Mouse (Mus musculus) cerebellum, adult 11 months (tissue): ENCODE data around the gene Chd4.
A peak's percentile ranks its signal among the peaks of the same experiment; 100 is the strongest.

Experiments used
- DNase-seq: peaks from one replicate; pipeline ENCODE4 v3.0.0; 2022

Chd4 gene

GRCm38 (mm10) chr6:125092372-125092771, 3.4 kb upstream of the Chd4 start:
- no peak for DNase-seq

DNA sequence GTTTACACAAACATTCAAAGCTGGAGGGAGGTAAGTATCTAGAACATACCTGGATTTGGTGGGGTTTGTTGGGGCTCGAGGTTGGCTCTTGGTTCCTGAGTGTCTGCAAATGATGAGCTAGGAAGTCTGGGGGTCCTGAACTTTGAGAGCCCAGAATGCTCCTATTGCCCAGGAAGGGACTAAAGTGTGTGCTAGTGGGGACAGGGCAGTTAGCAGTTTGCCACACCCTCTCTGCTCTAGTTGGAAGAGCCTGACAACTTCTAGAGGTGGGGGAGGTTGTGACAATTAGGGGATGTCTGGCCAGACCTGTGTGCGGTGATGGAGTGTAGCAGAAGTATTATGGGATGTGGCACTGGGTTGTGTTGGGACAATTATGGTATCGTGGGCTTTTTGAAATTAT, 938 bp upstream of the Chd4 start:
- no peak for DNase-seq

DNA sequence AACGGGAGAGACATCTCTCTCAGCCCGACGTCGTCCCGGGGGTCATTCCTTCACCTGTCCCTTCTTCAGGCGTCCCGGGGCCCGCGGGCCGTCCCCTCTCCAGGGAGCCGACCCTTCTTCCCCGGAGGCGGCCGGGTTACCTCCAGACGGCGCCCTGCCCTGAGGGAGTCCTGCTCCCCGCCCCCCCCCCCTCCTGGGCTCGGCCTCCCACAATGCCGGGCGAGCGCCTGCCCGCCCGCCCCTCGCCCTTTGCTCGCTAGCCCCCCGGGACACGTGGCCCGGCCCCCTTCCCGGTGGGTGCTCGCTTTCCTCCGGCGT, 457 bp downstream of the Chd4 start:
- DNase-seq = no peak

- DNase-seq = peak; percentile 70
Measured at GRCm38 (mm10) chr6:125096597-125097345, 990 bp downstream of the Chd4 start.

DNA sequence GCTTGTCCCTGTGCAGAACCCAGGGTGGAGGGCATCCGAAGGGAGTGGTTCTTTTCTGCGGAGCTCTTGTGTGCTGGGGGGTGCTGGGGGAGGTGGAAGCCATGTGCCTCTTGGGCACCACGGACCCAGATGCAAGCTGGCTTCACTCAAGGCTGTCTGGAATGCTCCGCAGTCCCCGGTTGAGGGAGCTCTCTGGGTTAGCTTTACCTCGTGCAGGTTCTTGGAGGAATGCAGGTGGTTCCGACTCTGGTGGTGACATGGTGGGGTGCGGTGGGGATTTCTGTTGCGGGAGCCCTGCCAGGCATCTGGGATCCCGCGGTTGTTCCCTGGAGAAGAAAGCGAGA, 1.5 kb downstream of the Chd4 start:
- no peak for DNase-seq

DNA sequence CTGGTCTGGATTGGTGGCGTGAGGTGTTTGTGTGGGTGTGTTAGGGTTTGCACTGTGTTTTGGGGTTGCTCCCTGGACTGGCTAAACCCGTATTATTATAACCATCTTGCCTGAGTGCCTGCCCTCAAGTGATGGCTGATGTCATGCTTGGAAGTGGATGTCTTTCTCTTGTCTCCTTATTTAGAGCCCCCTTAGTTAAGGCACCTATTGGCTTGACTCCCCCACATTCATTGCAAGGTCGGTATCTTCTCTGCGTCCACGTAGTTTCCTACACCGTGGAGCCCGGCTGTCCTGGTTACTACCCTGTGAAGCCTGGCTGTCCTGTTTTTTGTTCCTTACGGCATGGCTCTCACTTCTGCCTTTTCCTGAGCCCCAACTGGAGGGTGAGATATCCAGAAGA, 2.2 kb downstream of the Chd4 start:
- no peak for DNase-seq

DNA sequence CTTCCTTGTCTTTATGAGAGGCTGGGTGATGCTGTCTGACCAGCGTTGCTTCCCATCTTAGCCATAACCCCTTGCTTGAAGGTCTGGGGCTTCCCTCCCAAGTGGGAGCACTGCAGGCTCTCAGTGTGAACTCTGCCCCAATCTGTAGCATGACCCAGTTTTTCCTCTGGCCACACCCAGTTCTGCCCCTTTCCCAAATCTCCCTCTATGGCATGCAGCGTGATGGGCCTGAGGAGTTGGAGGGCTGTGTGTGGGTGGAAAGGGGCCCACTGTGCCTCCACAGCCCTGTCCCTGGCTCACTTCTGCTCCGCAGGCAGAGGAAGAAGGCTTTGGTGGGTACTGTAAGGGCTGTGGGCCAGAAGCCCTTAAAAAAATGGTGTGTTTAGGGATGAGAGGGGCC, 2.7 kb downstream of the Chd4 start:
- peak; percentile 38 for DNase-seq

GRCm38 (mm10) chr6:125099421-125099971, 3.7 kb downstream of the Chd4 start:
- peak; percentile 38 for DNase-seq

DNA sequence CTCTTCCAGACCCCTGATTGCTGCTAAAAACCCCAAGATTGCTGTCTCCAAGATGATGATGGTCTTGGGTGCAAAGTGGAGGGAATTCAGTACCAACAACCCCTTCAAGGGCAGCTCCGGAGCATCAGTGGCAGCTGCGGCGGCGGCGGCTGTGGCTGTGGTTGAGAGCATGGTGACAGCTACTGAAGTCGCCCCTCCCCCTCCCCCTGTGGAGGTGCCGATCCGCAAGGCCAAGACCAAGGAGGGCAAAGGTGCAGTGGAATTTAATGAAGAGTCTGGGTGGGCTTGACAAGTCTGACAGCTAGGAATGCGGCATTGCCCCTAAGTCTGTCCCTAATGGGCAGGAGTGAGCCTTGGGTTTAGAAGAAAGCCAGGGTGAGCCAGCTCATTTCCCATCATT, 5.7 kb downstream of the Chd4 start:
- DNase-seq = no peak

DNA sequence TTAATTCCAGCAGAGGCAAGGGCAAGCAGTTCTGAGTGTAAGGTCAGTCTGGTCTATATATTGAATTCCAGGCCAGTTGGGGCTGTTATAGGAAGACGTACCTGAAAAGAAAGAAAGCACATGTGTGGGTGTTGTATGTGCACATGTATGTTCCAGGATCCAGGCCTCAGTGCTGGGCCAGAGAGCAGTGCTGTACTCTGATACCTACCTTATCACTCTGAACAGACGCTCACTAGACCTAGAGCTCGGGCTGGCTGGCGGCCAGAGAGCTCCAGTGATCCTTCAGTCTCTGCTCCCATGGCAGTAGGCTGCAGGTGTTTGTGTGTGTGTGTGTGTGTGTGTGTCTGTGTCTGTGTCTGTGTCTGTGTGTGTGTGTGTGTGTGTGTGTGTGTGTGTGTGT, 8.4 kb downstream of the Chd4 start:
- DNase-seq = no peak

GRCm38 (mm10) chr6:125107705-125108104, 11.9 kb downstream of the Chd4 start:
- DNase-seq = no peak

- no peak for DNase-seq
Measured at GRCm38 (mm10) chr6:125109371-125109770, 13.6 kb downstream of the Chd4 start.

DNA sequence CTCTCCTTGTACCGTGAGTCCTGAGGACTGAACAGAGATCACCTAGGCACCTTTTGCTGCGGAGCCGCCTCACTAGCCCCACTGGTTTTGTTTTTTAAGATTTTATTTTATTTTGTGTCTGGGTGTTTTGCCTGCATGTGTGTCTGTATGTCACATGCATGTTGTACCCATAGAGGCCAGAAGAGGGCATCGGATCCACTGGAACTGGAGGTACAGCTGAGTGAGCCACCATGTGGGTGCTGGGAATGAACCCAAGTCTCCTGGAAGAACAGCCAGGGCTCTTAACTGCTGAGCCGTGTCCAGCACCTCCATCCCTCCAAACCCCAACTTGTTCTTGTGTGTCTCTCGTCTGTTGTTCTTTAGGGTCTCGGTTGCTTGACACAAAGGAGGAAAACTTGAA, 15.1 kb downstream of the Chd4 start:
- no peak for DNase-seq

DNA sequence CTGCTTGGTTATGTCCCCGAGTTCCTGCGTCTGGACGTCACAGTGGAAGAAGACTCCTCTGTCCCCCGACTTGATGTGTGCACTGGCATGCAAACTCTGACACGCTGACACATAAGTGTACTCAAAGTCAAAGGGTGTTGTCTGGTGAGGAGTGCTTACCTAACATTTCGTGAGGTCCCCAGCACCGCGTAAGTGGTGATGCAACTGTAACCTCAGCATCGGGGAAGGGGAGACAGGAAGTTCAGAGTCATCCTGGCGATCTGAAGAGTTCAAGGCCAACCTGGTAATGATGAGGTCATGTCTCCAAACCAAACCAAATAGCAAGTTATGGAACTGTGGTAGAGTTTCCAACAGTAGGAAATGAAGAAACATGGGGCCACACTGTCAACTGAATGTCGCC, 16.8 kb downstream of the Chd4 start:
- no peak for DNase-seq

GRCm38 (mm10) chr6:125119387-125119786, 23.6 kb downstream of the Chd4 start:
- no peak for DNase-seq

DNA sequence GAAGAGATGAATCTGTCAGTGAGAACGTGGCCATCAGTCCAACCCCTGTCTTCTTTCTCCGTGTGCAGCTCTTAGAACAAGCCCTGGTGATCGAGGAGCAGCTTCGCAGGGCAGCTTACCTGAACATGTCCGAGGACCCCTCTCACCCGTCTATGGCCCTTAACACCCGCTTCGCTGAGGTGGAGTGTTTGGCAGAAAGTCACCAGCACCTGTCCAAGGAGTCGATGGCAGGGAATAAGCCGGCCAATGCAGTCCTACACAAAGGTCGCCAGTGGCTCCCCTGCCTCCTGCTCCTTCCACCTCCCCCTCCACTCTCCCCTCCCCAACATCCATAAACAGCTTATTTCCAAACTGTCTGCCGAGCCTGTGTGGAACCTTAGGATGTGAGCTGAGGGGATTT, 32.9 kb downstream of the Chd4 start:
- no peak for DNase-seq

- DNase-seq = no peak
Measured at GRCm38 (mm10) chr6:125129710-125130402, 34.1 kb downstream of the Chd4 start.

DNA sequence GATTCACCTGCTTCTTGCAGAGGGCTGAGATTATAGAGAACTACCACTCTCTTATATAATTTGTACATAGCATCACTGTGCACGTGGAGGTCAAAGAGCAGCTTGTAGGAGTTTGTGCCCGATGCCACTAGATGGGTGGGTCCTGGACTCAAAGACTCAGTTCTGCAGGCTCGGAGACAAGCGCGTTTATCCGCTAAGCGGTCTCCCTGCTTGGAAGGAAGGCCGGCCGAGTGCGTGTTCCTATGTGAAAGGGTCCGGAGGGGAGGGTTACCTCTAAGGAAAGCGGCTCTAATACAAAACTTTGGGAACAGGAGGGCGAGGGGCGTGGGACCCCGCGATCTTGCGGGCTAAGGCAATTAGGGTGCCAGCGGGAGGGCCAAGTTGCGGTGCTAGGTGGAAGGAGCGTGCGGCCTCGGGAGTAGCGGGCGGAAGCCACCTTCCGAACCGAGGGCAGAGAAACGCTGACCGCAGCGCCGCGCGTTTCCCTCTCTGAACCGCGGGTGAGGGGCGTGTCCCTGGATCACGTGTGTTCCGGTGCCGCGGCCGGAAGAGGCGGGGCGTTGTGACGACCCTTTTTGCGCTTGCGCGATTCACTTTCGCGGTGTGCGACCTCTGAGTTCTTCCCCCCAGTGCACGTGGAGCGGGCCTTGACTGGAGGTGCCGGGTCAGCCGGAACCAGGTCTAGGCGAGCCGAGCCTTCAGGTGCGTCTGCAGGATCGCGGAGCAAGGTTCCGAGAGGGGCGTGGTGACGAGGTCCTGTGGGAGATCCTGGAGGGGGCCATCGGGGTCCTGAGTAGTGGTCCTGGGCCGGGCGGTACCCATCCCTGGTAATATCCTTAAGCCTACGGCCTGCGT, 35.7 kb downstream of the Chd4 start, which contains the start of gene Nop2:
Gene Nop2, plus strand, starts transcription at position 608 of the 855 bp plus-strand sequence.
- peak; percentile 82 for DNase-seq

GRCm38 (mm10) chr6:125132470-125132869, 36.7 kb downstream of the Chd4 start:
- DNase-seq = no peak

- DNase-seq = no peak
Measured at GRCm38 (mm10) chr6:125137002-125137671, 41.4 kb downstream of the Chd4 start.

GRCm38 (mm10) chr6:125139747-125140146, 44.0 kb downstream of the Chd4 start:
- DNase-seq = no peak

GRCm38 (mm10) chr6:125142436-125142835, 46.7 kb downstream of the Chd4 start:
- no peak for DNase-seq

DNA sequence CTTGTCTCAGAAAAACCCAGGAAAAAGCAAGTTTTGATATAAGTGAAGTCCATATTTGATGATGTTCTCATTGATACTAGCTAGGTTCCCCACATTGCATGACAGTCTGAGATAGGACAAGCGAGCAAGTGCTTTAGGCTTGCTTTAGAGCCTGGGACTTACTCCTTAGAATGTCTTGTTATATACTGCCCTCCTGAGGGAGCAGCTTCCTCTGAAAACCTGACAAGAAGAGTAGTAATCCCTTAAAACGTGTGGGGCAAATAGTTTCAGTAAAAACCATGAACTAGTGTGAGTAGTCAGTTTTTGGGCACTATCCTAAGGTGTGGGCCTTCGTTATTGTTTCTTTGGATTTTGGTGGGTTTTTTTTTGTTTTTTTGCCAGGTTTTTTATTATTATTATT, 47.3 kb downstream of the Chd4 start:
- DNase-seq = no peak
